Mouse (Mus musculus): ENCODE results near the gene Ssmem1.

Gene Ssmem1

GRCm38 (mm10) chr6:30553381-30554010 lies 43.8 kb downstream of the Ssmem1 start:
- no peak for DNase-seq (ENCODE audit: low spot score)

- no peak for DNase-seq (ENCODE audit: low spot score)
Observed at GRCm38 (mm10) chr6:30554092-30554491, 44.4 kb downstream of the Ssmem1 start.

GRCm38 (mm10) chr6:30554621-30555170 lies 45.0 kb downstream of the Ssmem1 start:
- DNase-seq (ENCODE audit: low spot score) = no peak

GRCm38 (mm10) chr6:30556080-30556479 lies 46.4 kb downstream of the Ssmem1 start:
- DNase-seq (ENCODE audit: low spot score) = no peak

- no peak for DNase-seq (ENCODE audit: low spot score)
Observed at GRCm38 (mm10) chr6:30559726-30560125, 50.1 kb downstream of the Ssmem1 start.

GRCm38 (mm10) chr6:30562132-30562531 lies 52.5 kb downstream of the Ssmem1 start:
- DNase-seq (ENCODE audit: low spot score) = no peak

GRCm38 (mm10) chr6:30563575-30563974 lies 53.9 kb downstream of the Ssmem1 start:
- DNase-seq (ENCODE audit: low spot score) = no peak

- no peak for DNase-seq (ENCODE audit: low spot score)
Observed at GRCm38 (mm10) chr6:30564051-30564450, 54.4 kb downstream of the Ssmem1 start.

GRCm38 (mm10) chr6:30568069-30568468 lies 58.4 kb downstream of the Ssmem1 start, which contains the start of gene Cpa4:
Gene Cpa4, plus strand, starts transcription at chr6:30568369.
- no peak for DNase-seq (ENCODE audit: low spot score)

GRCm38 (mm10) chr6:30569331-30569730 lies 59.7 kb downstream of the Ssmem1 start:
- no peak for DNase-seq (ENCODE audit: low spot score)
